Mouse (Mus musculus): ENCODE results near the gene Trpm3.

Gene Trpm3

DNA sequence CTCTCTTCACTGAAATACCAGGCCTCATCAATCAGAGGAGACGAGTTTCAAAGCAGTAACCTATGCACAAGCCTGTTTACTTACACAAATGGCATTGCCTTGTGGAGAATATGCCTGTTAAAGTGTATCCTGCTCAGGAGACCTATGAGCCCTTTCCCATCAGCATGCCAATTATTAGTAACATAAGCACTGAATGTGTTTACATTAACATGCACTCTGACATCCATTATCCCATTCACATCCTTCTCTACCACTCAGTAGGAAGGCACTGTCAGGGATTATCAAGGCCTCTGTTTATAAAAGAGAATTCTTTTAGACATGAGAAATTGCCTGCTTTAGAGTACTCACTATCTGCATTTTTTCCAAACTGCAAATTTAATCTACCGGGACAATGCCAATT, 598.0 kb downstream of the Trpm3 start:
- no peak for DNase-seq (ENCODE audit: low read depth in 1 of 2, low spot score in 2 of 2)

DNA sequence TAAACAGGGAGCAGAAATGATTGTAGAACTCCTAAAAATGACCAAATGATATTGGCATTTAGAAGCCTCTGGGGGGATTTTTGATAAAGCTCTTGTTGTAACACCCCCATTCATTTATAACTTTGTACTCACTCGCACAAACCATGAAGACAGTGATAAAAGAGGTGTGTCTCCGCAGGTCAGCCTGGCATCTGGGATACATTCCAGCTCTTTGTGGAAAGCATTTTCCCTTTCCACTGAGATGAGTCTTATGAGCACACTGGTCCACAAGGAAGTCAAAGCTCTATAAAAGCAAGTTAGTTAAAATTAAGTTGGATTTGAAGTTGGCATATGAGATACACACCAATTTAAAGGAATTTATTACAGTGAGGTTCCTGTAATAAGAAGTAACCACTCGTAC, 600.4 kb downstream of the Trpm3 start:
- DNase-seq (ENCODE audit: low read depth in 1 of 2, low spot score in 2 of 2), result no peak

DNA sequence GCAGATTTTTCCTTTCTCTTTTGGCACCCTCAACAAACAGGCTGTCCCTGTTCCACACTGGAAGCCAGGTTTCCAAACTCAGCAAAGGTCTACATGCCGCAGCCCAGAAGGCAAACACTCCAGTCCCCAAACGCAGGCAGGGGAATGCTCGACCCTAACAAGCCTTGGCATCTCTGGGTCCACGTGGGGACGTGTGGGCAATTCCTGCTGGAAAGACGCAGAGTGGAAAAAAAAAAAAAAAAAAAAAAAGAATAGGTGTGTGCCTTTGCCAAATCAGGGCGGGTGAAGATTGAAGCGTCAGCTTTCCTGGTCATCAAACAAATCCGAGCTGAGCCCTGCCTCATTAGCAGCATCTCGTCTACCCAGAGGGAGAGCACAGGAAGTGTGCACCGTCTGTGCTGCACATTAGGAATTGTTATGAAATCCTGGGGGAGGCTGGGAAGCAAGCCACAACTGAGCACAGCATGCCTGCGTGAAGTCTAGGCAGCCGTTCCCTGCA, 614.5 kb downstream of the Trpm3 start:
- no peak for DNase-seq (ENCODE audit: low read depth in 1 of 2, low spot score in 2 of 2)

DNA sequence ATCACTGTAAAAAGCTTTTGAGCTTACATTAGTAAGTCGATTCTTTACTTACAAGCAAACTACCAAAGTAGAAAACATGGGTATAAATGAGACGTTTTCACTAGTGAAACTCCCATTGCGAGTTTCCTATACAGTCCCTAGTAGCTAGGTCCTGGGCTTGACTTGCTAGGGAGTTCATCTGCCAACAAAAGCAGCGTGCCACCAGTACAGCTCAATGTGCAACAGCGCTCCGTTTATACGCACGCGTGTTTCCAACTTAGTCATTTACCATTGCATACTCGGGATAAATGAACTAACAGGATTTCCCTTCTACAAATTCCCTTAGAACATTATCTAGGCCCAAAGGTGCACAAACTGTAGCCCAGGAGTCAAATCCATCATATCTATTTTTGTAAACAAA, 615.2 kb downstream of the Trpm3 start:
- no peak for DNase-seq (ENCODE audit: low read depth in 1 of 2, low spot score in 2 of 2)

DNA sequence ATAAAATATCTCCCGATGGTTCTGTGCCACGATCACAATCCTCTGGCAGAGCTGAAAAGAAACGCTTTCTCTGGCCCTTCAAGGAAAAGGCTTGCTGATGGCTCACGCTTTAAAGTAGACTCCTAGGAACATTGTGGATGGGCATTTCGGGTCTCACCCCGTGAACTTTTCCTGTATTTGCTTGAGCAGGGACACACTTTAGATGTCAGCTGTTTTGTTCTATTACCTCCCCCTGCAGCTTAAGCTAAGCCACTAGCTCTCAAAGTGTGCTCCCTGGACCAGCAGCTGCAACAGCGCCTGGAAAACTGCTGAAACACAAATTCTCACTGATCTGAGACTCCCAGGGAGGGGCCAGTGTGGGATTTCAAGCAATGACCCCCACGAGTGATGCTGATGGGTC, 615.7 kb downstream of the Trpm3 start:
- DNase-seq (ENCODE audit: low read depth in 1 of 2, low spot score in 2 of 2), result no peak

DNA sequence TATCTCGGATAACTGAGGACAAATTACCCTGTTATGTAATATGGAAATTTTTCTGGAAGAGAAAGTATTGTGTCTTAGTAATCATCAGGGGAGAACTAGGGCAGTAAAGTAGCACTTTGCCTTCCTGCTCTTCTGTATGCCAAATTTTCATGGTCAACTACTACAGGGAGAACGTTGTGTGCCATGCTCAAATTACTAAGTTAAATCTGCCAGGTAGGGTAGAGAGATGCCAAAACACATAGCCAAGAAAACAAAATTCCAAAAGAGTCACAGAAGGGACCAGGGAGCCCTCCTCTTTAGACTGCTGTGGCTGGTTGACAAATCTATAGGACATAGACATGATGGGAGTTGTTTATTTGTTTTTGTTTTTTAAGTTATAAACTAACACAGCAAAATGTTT, 619.6 kb downstream of the Trpm3 start:
- no peak for DNase-seq (ENCODE audit: low read depth in 1 of 2, low spot score in 2 of 2)

DNA sequence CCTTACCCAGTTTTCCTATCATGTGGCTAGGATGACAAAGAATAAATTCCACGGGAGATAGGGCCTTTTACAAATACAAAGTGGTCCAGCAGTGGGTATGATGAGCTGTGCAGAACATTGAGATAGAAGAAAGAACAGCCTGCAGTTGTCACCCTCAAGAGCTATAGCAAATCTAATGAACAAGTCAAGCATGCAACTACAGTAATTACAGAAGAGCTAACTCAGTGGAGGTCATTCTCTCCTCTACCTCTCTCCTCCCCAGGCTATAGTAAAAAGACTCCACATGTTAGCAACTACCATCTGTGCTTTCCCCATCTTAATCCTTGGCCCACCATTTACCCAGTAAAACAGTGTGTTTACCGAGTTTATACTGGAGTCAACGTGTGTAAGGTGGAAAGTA, 629.4 kb downstream of the Trpm3 start:
- no peak for DNase-seq (ENCODE audit: low read depth in 1 of 2, low spot score in 2 of 2)

DNA sequence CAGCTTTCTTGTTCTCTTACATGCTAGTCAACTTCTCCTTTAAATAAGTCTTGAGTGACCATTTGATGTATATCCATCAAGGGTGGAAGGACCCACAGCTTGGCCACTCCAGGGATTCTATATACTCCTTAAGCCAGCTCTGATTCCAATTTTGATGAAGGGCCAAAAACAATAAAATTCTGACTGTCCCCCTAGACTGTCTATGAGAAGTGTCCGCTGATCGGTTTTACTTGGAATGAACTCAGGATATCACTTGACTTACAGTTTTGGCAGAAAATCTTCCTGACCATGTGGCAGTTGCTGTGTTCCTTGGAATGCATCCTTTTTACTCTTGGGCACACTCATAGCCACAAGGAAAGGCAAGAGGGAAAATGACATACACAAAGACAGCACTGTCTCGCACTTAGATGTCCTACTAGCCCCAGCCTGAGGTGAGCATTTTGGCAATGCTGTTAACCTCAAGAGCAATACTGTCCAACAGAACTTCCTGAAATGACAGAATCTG, 636.4 kb downstream of the Trpm3 start:
- DNase-seq (ENCODE audit: low read depth in 1 of 2, low spot score in 2 of 2), result no peak

DNA sequence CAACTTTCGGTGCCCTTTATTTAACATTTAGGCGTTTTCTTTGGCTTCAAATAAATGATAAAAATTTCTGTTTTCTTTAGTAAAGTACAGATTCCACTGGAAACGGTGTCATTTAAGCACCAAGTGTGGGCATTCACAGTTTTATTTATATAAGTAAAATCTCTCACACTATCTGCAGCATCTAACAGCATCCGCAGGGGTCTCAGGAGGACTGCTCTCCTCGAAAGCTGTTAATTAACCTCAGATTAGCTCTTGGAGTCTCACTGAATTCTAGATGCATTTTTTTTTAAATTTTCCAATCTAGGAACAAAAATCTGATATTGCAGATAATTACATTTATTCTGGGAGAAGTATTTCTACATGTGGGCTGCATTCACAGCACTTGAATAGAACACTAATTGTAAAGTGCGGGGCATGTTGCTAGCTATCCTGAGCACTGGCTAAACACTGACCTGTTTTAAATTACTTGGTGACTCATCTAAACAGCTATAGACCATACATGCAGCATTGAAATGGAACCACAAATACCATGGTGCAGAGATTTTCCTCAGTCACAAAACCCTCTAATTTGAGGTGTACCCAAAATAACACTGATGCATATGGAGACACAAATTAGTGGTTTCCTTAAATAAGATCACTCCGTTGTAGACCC, 641.5 kb downstream of the Trpm3 start:
- DNase-seq (ENCODE audit: low read depth in 1 of 2, low spot score in 2 of 2), result no peak

DNA sequence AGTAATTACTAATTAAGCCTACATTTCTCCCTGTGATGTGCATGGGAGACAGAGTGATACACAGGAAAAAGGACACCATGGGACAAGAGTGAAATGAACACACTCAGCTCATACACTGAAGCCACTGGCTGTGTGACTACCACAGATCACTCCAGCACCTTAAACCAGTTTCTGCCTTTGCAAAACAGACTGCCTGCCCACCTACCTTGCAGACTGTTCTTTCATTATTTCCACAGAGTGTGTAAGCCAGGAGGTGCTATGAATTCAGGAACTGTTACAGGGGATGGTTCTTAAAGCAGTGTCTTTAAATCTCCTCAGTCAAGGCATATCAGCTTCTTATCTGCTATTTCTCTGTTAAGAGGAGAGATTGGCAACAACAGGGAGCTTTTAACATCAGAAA, 642.7 kb downstream of the Trpm3 start:
- no peak for DNase-seq (ENCODE audit: low read depth in 1 of 2, low spot score in 2 of 2)

DNA sequence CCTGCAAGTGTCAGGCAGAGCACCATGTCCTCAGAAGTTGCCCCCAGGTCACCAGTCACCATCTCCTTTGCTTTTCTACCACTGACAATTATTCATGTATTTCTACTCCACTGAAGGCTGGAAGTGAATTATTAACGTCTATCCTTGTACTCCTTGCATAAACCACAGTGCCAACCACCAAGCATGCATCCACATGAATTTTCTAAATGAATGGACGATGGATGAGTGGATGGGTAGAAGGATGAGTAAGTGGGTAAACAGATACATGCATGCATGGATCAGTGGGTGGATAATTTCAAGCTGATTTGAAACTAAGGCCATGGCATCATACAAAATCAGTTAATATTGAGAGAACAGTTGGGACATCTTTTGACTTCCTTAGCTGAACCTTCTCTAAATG, 644.9 kb downstream of the Trpm3 start:
- no peak for DNase-seq (ENCODE audit: low read depth in 1 of 2, low spot score in 2 of 2)

DNA sequence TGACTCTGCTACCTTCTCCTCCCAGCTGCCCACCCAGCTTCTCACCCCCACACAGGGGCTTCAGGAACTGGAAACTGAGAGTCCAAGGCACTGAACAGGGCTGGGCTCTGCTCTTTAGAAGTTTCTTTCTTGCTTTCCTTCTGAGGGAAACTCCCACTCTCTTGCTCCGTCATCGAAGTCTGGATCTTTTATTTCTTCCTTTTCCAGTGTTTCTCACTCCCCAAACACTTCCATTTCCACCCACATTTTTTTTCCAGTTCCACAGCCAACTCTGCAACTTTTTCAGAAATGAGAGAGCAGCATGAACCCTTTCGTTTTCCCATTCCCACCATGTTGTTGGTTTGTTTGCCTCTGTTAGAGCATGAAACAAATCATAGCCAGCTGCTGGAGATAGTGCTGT, 650.9 kb downstream of the Trpm3 start:
- no peak for DNase-seq (ENCODE audit: low read depth in 1 of 2, low spot score in 2 of 2)

DNA sequence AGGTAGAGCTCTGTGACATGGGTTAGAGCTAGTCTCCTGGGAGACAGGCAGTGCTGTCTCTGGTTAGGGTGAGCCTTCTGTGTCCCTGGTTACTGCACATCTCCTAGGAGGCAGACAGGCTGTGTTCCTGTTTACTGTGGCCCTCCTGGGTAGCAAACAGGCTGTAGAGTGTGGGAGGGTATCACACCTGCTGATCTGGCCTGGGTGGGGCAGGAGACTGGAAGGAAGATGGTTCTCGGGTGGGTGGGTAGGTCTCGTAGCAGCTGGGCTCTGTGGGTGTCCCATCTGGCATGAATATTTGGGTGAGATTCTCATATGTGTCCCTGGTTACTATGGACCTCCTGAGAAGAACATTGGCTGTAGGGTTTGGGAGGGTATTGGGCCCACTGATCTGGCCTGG, 658.1 kb downstream of the Trpm3 start:
- no peak for DNase-seq (ENCODE audit: low read depth in 1 of 2, low spot score in 2 of 2)

DNA sequence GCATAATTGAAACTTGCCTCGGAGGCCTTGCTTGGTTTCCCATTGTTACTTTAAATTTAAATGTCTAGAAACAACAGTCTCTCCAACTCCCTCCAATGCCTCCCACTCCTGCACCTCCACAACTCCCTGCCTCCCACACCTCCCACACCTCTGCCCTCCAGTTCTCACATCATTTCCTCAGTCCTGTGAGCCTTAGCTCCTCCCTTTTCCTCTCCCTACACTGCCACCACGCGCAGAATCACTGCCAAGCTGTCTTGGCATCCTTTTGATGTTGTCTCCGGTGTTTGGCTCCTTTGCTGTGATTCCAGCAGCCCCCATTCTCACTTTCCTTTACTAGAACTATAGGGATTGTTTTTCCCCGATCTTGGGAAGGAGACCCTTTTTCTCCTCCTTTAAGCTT, 661.6 kb downstream of the Trpm3 start:
- DNase-seq (ENCODE audit: low read depth in 1 of 2, low spot score in 2 of 2), result no peak

DNA sequence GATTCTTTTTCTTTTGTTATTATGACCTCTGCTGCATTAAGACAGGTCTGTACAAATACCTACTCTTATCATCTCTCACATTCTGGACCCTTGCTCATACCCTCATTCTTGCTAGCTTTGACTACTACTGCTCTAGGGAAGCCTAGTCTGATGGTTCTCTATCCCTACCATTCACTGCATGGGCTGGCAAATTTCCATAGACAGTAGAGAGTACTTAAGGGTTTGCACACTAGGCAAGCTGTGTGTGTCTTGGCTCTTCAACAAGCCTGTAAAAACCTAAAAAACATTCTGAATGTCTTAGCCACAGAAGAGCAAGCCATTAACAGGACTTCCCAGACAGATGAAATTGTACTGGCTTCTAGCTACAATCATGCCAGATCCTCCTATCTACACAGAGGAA, 664.5 kb downstream of the Trpm3 start:
- no peak for DNase-seq (ENCODE audit: low read depth in 1 of 2, low spot score in 2 of 2)

DNA sequence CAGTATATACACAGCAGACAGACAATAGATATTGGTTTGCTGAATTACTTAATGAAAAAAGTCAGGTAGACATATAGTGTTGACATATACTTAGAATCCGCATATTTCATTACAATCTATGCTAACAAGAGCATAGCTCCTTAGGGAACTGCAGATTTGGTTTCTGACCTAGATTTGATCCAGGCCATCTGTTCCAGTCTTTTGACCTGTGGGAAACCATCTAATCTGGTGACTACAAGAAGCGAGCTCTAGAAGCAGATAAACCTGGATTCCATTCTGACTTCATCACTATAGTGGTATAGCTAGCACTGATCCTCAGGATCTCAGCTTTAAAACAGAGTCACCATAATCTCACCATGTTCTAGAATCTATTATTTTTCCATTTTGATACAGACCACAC, 665.5 kb downstream of the Trpm3 start:
- no peak for DNase-seq (ENCODE audit: low read depth in 1 of 2, low spot score in 2 of 2)

DNA sequence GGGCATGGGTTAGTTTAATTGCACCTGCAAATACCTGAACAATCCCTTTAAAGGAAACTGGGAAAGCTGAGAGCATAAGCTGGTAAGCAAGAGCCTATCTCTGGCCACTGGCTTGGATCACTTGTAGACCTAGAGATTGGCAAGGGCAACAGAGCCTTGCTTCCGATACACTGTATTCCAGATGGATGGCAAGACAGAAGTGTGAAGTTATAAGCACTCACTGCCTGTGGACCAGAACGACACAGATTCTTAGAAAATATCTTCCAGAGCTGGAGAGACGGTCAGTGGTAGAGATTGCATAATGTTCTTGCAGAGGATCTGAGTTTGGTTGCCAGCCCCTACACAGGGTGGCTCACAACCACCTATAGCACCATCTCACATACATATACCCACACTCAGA, 671.4 kb downstream of the Trpm3 start:
- no peak for DNase-seq (ENCODE audit: low read depth in 1 of 2, low spot score in 2 of 2)

DNA sequence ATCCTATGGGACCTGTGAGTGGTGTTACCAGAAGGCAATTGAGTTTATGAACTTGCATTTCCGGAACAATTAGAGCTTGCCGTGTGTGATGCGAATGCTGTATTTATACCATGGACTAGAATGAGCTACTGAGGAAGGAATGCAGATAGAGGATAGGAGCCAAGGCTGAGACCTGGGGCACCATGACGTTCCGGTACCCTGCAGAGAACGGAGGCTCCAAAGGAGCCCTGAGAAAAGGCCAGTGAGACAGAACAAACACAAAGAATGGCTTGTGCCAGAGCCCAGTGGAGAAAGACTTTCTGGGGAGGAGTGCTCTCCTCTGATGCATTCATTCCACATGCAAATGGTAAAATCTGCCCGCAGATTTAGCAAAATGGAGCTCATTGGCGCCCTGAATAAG, 682.9 kb downstream of the Trpm3 start:
- DNase-seq (ENCODE audit: low read depth in 1 of 2, low spot score in 2 of 2), result no peak

DNA sequence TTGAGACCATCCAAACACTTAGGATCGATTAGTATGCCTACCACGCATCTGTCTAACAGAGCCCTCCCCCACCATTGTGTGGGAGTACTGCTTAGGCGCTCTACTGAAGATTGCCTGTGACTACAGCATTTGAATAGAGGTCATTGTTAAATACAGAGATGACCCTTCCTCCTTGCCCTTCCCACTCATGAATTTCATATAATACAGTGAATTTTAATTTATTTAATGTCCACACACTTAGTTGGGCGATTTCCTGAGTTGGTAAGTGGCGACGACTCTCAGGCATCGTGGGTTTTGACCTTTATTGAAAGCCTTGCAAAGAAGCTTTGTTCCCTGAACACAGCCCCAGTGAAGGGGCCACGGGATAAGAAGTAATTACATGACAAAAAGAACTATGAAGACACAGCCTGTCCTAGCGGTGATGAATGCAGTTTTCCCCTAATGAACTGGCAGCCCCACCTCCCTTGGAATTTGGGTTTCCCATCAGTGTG, 684.7 kb downstream of the Trpm3 start:
- no peak for DNase-seq (ENCODE audit: low read depth in 1 of 2, low spot score in 2 of 2)

DNA sequence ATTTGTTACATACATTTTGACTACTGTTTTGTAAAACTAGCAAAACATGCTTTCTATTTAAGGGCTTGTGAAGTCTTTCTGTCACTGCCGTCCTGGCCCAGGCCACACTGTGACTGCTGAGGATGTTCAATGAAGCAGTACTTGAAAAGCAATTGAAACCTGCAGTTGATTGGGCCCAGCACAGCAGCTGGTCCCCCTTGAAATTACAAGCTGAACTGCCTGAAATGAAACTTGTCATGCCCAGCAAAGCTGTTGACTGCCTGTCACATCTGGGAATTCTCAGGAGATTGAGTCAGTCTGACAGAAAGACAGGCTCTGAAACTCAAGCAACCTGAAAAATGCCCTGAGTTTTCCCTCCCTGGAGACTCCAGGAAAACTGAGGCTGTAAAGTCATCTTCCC, 687.0 kb downstream of the Trpm3 start:
- DNase-seq (ENCODE audit: low read depth in 1 of 2, low spot score in 2 of 2), result no peak

DNA sequence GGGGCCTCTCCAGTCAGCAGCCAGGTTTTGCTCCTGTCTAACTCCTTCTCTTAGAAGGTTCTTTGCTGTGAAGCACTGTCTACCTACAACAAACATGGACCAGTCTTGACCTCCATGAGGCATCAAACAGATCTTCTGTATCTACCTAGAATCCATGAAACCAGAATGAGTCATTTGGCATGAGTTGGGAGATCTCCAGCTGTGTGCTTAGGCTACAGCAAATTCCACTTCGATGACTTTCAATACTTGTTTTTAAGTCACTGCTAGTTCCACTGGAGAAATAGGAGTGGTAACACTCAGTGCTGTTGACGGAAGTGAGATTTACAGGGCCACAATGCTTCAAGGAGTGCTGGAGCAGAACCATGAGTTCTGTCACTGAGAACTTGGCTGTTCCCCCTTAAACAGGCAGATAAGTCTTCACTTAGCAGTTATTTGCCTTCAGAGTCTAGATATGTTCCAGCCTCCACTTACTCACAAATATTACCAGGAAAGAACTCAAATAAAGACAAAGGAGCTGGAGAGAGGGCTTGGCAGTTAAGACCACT, 689.4 kb downstream of the Trpm3 start:
- DNase-seq (ENCODE audit: low read depth in 1 of 2, low spot score in 2 of 2), result no peak

DNA sequence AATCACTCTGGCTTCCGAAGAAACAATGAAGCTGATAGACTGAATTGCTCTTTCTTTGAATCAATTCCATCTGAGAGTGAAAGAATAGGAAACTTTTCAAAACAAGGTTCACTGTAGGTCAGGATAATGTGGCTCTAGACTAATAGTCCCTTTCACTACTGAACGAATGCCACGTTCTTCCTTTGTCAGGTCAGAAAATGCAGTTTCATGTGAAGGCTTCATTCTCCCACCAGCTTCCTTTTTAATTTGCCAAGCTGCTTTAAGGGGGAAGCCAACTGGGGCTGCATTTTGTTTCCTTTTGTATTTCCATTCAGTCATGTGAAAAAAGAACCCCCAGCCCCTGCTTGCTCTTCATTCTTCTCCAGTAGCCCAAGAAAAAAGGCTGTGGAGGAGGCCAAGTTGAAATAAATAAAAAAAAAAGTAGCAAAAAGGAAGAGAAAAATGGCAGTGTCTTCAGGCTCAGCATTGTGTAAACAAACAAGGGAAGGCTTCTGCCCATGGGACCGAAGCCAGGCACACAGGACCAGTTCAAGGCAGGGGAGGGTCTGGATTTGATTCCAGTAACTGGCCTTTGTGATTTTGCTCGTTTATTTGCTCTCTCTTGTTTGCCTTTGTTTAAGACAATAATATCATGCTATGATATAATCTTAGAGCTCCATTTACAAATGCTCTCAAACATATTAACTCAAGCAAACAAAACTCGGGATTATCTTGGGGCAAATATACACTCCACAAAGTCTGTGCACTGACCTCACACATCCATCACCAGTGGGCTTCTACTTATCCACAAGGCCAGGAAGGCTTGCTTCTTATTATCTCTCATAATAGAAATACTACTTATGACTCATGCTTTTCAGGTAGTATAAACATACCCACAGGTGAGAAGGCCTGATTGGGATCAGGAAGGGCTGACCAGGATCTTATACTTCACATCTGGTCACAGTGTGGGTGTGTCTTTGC, 702.5 kb downstream of the Trpm3 start:
- DNase-seq (ENCODE audit: low read depth in 1 of 2, low spot score in 2 of 2), result no peak
